Mouse (Mus musculus): Measurements from ENCODE around the gene Galr2. TPM values are rescaled to one million over a fixed set of nuclear protein-coding genes. Genes with fewer than 3 reads are reported as not detected.
A peak's percentile ranks its signal among the peaks of the same experiment; 100 is the strongest.

Gene Galr2
- polyA plus RNA-seq, 1 experiment = 1.1 TPM

DNA sequence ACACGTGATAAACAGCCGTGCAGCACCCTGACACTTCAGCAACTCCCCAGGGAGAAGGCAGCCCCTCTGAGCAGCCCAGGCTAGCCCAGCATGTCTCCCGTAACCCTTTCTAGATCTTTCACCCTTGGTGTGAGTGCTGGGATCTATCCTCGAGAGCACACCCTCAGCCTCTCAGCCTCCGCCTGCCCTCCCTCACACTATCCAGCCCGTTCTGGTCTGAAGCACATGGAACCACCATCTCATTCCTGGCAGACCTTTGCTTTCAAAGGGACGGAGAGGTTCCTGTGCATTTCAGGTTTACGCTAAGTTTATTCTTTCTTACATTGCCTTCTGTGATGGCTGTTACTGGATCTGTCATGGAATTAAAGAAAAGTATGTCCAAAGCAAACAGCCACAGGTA, 36.2 kb upstream of the Galr2 start:
- Histone ChIP-seq H3K36me3 (ENCODE audit: control insufficient read depth, insufficient read depth, low read length) (peaks cover 51% of the 10 kb centered on the region), H3K4me3 (ENCODE audit: control insufficient read depth, insufficient read depth, low read length) (no peak overlapping the region), H3K4me1 (replicated peaks; ENCODE audit: control insufficient read depth, insufficient read depth, low read length) (no peaks in the 10 kb centered on the region), H3K27me3 (ENCODE audit: control insufficient read depth, insufficient read depth, low read length) (no peaks in the 10 kb centered on the region), H3K27ac (ENCODE audit: control insufficient read depth, insufficient read depth, low read length) (no peak overlapping the region)
- 94% methylated on average over 8 of the region's 8 CpGs for WGBS
- TF ChIP-seq POLR2A (IDR thresholded peaks at IDR 0.05; ENCODE audit: control insufficient read depth, extremely low read depth, insufficient read depth, low read length, poor library complexity) (no peak), CTCF (IDR thresholded peaks at IDR 0.05; ENCODE audit: borderline replicate concordance, control insufficient read depth, extremely low read depth, insufficient read depth, low read length, poor library complexity) (no peak)
- no peak for DNase-seq

DNA sequence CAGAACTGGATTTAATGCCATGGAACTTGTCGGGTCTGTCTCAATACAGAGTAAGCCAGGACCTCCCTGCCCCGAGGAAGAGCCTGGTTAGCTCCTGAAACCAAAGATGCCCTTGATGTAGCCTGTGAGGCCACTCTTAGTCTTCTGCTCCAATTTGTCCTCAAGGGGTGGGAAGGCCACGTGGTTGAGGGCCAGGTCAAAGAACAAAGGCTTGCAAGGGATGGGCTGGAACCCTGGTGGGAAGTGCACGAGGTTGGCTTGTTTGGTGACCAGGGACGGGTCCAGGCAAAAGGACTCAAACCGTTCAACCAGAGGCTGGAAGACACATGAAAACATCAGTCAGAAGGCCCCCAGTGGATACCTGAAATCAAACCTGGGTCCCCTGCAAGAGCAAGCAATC, 35.1 kb upstream of the Galr2 start:
- Histone ChIP-seq H3K27ac (ENCODE audit: control insufficient read depth, insufficient read depth, low read length) (no peak overlapping the region), H3K36me3 (ENCODE audit: control insufficient read depth, insufficient read depth, low read length) (peaks cover 61% of the 10 kb centered on the region), H3K4me1 (replicated peaks; ENCODE audit: control insufficient read depth, insufficient read depth, low read length) (no peaks in the 10 kb centered on the region), H3K4me3 (ENCODE audit: control insufficient read depth, insufficient read depth, low read length) (no peak overlapping the region), H3K27me3 (ENCODE audit: control insufficient read depth, insufficient read depth, low read length) (no peaks in the 10 kb centered on the region)
- no peak for DNase-seq
- no peak for TF ChIP-seq POLR2A (IDR thresholded peaks at IDR 0.05; ENCODE audit: control insufficient read depth, extremely low read depth, insufficient read depth, low read length, poor library complexity)
- TF ChIP-seq CTCF (IDR thresholded peaks at IDR 0.05; ENCODE audit: borderline replicate concordance, control insufficient read depth, extremely low read depth, insufficient read depth, low read length, poor library complexity) = no peak
- WGBS = 90% methylated on average over 6 of the region's 6 CpGs

DNA sequence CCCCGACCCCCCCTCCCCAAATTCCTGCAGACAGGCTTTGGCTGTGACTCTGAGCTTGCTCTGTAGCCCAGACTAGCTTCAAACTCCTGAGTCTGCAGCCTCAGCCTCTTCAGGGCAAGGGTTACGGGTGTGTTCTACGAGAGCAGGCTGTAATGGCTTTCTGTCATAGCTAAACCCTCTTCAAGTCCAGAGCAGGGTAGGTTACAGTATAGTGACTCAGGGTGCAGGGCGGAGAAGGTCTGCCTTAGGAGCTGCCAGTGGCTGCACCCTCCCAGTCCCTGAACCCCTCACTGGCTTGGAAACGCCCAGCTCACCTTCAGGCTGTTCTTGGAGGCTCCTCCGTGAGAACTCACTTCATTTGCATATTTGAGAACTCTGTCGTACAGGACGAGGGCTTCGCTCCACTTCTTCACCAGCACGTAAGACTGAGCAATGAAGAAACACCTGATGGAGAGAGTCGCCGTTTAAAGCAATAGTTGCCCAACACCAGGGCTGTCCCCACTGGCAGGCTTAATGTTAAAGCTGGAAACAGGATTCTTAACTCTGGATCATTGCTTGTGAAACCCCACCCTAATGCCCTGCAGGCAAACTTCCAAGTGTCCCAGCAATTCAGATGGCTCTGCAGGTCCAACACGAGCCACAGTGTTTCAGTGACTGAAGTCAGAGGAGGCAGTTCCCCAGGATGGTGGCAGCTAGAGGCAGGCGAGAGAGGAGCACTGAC, 33.1 kb upstream of the Galr2 start:
- H3K27ac ChIP-seq (ENCODE audit: control insufficient read depth, insufficient read depth, low read length) = no peak overlapping the region
- TF ChIP-seq CTCF (IDR thresholded peaks at IDR 0.05; ENCODE audit: borderline replicate concordance, control insufficient read depth, extremely low read depth, insufficient read depth, low read length, poor library complexity) (no peak), POLR2A (IDR thresholded peaks at IDR 0.05; ENCODE audit: control insufficient read depth, extremely low read depth, insufficient read depth, low read length, poor library complexity) (no peak)
- no peak overlapping the region for H3K4me3 ChIP-seq (ENCODE audit: control insufficient read depth, insufficient read depth, low read length)
- peaks cover under 1% of the 10 kb centered on the region for H3K4me1 ChIP-seq (replicated peaks; ENCODE audit: control insufficient read depth, insufficient read depth, low read length)
- WGBS = 93% methylated on average over 14 of the region's 14 CpGs
- no peak for DNase-seq
- peaks cover 80% of the 10 kb centered on the region for H3K36me3 ChIP-seq (ENCODE audit: control insufficient read depth, insufficient read depth, low read length)
- no peaks in the 10 kb centered on the region for H3K27me3 ChIP-seq (ENCODE audit: control insufficient read depth, insufficient read depth, low read length)

DNA sequence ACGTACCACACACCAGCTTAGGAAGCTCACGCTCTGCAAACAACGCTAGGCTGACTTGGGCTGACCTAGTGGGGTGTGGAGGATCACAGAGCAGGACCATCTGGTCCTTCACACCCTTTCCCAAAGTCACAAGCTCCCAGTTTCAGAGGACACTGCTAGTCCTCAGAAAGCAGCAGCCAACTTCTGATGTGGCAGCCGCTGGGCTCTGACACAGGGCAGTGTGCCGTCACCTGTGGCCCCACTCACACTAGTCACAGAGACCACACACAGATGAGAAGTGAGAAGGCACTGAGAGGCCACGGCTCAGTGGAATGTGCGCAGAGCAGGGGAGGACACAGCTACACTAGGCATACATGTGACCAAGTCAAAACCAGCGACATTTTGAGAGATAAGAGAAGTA, 29.8 kb upstream of the Galr2 start:
- Histone ChIP-seq H3K4me3 (ENCODE audit: control insufficient read depth, insufficient read depth, low read length) (no peak overlapping the region), H3K36me3 (ENCODE audit: control insufficient read depth, insufficient read depth, low read length) (peaks cover 68% of the 10 kb centered on the region), H3K27ac (ENCODE audit: control insufficient read depth, insufficient read depth, low read length) (no peak overlapping the region), H3K4me1 (replicated peaks; ENCODE audit: control insufficient read depth, insufficient read depth, low read length) (peaks cover 25% of the 10 kb centered on the region), H3K27me3 (ENCODE audit: control insufficient read depth, insufficient read depth, low read length) (no peaks in the 10 kb centered on the region)
- DNase-seq = no peak
- TF ChIP-seq CTCF (IDR thresholded peaks at IDR 0.05; ENCODE audit: borderline replicate concordance, control insufficient read depth, extremely low read depth, insufficient read depth, low read length, poor library complexity) = no peak
- no peak for TF ChIP-seq POLR2A (IDR thresholded peaks at IDR 0.05; ENCODE audit: control insufficient read depth, extremely low read depth, insufficient read depth, low read length, poor library complexity)
- WGBS = 93% methylated on average over 8 of the region's 8 CpGs

DNA sequence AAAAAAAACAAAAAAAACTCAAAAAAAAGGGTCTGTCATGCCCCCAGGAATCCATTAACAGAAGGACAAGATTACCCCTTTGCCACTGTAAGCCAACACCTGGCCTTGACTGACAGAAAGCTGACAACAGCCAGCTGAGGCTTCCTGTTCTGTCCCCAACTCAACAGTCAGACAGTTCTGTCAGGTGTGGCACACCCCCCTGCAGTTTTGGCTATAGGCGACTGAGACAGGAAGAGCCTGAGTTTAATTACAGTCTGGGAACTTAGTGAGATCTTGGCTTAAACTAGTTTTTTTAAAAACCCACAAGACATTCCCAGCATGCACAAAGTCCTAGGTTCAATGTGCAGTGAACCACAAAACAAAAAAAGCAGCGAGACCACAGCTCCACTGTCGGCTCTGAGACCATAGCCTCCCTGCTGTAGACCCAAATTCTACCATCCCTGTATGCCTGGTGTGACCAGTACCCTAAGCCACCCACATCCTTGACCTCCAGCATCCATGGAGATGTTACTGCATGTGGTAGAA, 27.6 kb upstream of the Galr2 start:
- TF ChIP-seq CTCF (IDR thresholded peaks at IDR 0.05; ENCODE audit: borderline replicate concordance, control insufficient read depth, extremely low read depth, insufficient read depth, low read length, poor library complexity) = no peak
- no peak for TF ChIP-seq POLR2A (IDR thresholded peaks at IDR 0.05; ENCODE audit: control insufficient read depth, extremely low read depth, insufficient read depth, low read length, poor library complexity)
- no peak overlapping the region for H3K4me3 ChIP-seq (ENCODE audit: control insufficient read depth, insufficient read depth, low read length)
- H3K4me1 ChIP-seq (replicated peaks; ENCODE audit: control insufficient read depth, insufficient read depth, low read length) = peaks cover 30% of the 10 kb centered on the region
- peak; percentile 39 for DNase-seq
- WGBS = 7% methylated on average over 3 of the region's 3 CpGs
- H3K27me3 ChIP-seq (ENCODE audit: control insufficient read depth, insufficient read depth, low read length) = no peaks in the 10 kb centered on the region
- H3K27ac ChIP-seq (ENCODE audit: control insufficient read depth, insufficient read depth, low read length) = peak overlapping the region; percentile 81
- peaks cover 50% of the 10 kb centered on the region for H3K36me3 ChIP-seq (ENCODE audit: control insufficient read depth, insufficient read depth, low read length)

DNA sequence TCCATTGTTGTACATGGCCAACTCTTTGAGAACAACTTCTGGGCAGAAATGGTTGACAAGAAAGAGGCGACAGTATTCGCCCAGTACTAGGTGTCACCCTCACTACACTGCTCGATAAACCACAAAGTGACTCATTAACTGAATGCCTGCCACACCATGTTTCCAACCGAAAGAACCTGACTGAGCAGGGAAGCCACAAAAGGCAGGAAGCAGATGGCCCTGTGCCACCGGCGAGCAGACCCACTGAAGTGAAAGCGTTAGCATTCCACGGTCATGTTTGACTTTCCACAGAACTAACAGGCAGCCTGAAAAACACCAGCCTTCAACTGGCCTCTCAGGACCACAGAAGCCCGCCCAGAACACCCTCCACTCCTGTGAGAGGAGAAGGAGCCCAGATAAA, 26.1 kb upstream of the Galr2 start:
- Histone ChIP-seq H3K27ac (ENCODE audit: control insufficient read depth, insufficient read depth, low read length) (peak overlapping the region; percentile 55; the same call in 1 of the 2 replicates), H3K4me3 (ENCODE audit: control insufficient read depth, insufficient read depth, low read length) (no peak overlapping the region), H3K4me1 (replicated peaks; ENCODE audit: control insufficient read depth, insufficient read depth, low read length) (peaks cover 42% of the 10 kb centered on the region), H3K36me3 (ENCODE audit: control insufficient read depth, insufficient read depth, low read length) (peaks cover 43% of the 10 kb centered on the region), H3K27me3 (ENCODE audit: control insufficient read depth, insufficient read depth, low read length) (no peaks in the 10 kb centered on the region)
- TF ChIP-seq CTCF (IDR thresholded peaks at IDR 0.05; ENCODE audit: borderline replicate concordance, control insufficient read depth, extremely low read depth, insufficient read depth, low read length, poor library complexity) = no peak
- TF ChIP-seq POLR2A (IDR thresholded peaks at IDR 0.05; ENCODE audit: control insufficient read depth, extremely low read depth, insufficient read depth, low read length, poor library complexity) = no peak
- no peak for DNase-seq
- 5% methylated on average over 9 of the region's 9 CpGs for WGBS

All from thymus, adult 2 months (tissue).